Mouse (Mus musculus): ENCODE results near the gene C2cd2l.
"Not testable (repeated sequence)": the region's sequence is repeated elsewhere in the genome, so short reads cannot be mapped to it uniquely, and the experiment has no call there.

- not testable (repeated sequence) for TF ChIP-seq CTCF, EP300 (IDR thresholded peaks at IDR 0.05; ENCODE audit: low read depth)
Observed at GRCm38 (mm10) chr9:44325032-44325767, 5.1 kb upstream of the C2cd2l start.
